Mouse (Mus musculus) hindbrain, embryonic 14.5 days (tissue): Measurements from ENCODE around the gene Arhgap28. TPM values are rescaled to one million over a fixed set of nuclear protein-coding genes. Genes with fewer than 3 reads are reported as not detected.

Experiments
- ATAC-seq: fragments of 200-750 bp; cut with Nextera tagmentation; 2 replicates; pipeline ENCODE4 v1.8.0; 2017; ENCODE audit warnings: moderate number of reproducible peaks, mild to moderate bottlenecking, moderate TSS enrichment, moderate library complexity; ENCODE audit not compliant: low FRiP score
- DNase-seq: peaks from one replicate; pipeline ENCODE4 v3.0.0-alpha.2; 2015; ENCODE audit warnings: low spot score
- H3K27ac ChIP-seq: fragments of 300-500 bp; sonication (generic); 2 replicates; pipeline ENCODE4 v1.5.1; 2014; ENCODE audit warnings: mild to moderate bottlenecking, moderate library complexity
- H3K27me3 ChIP-seq: fragments of 300-500 bp; sonication (generic); 2 replicates; pipeline ENCODE4 v1.6.1; 2014; ENCODE audit warnings: mild to moderate bottlenecking, low read length, mixed read lengths; ENCODE audit not compliant: control insufficient read depth, insufficient read depth
- H3K36me3 ChIP-seq: fragments of 300-500 bp; sonication (generic); replicated peaks from 2 replicates; pipeline ENCODE4 v1.6.1; 2014; ENCODE audit not compliant: control insufficient read depth, insufficient read depth
- H3K4me1 ChIP-seq: fragments of 300-500 bp; sonication (generic); replicated peaks from 2 replicates; pipeline ENCODE4 v1.6.1; 2014; ENCODE audit warnings: antibody characterized with exemption, low read length, mixed read lengths; ENCODE audit not compliant: control insufficient read depth, insufficient read depth
- H3K4me2 ChIP-seq: fragments of 300-500 bp; sonication (generic); replicated peaks from 2 replicates; pipeline ENCODE4 v1.6.1; 2014; ENCODE audit warnings: mild to moderate bottlenecking, moderate library complexity
- H3K4me3 ChIP-seq: fragments of 300-500 bp; sonication (generic); replicated peaks from 2 replicates; pipeline ENCODE4 v1.5.1; 2014; ENCODE audit warnings: mild to moderate bottlenecking, low read length
- H3K9ac ChIP-seq: fragments of 300-500 bp; sonication (generic); 2 replicates; pipeline ENCODE4 v1.6.1; 2014
- H3K9me3 ChIP-seq: fragments of 300-500 bp; sonication (generic); 2 replicates; pipeline ENCODE4 v1.6.1; 2016; ENCODE audit warnings: low read length; ENCODE audit not compliant: control insufficient read depth
- WGBS: fragments of 180-500 bp; shearing (Covaris S2); extraction: QIAGEN DNeasy Blood & Tissue Kit; methylation state at CpG from one replicate; pipeline ENCODE4 v1.1.7; 2014; 5-methylcytosine and 5-hydroxymethylcytosine counted together
- polyA plus RNA-seq: library from polyadenylated mRNA; unstranded; fragments of >200 nt; fragmentation: Nextera tagmentation; extraction: Ambion mirVana; gene quantifications from 2 replicates; pipeline ENCODE4 v1.2.1, GENCODE M21; 2014

The Arhgap28 gene
- polyA plus RNA-seq, 1 experiment from 2014 or later, result 12.2 TPM

DNA sequence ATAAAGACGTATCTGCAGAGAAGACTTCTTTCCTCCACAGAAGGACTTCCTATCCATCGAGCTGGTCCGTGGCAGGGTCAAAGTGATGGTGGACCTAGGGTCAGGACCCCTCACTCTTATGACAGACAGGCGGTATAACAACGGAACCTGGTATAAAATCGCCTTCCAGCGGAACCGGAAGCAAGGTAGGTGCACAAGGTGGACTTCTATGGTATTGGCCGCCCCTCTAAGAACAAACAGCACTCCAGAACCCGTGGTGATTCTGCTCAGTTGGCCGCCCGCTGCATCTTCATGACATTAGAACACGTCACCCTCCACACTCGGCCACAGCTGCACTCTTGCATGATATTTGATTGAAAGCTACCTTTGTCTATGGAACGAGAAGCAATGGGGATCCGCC is 194.7 kb downstream of the Arhgap28 start:
- Histone ChIP-seq H3K27ac (no peak overlapping the region), H3K4me3 (no peak overlapping the region), H3K36me3 (peaks cover 52% of the 10 kb centered on the region), H3K9ac (no peak overlapping the region), H3K27me3 (no peaks in the 10 kb centered on the region), H3K4me2 (no peak overlapping the region), H3K9me3 (no peaks in the 10 kb centered on the region), H3K4me1 (no peaks in the 10 kb centered on the region)
- WGBS, result 91% methylated on average over 16 of the region's 16 CpGs
- ATAC-seq (no peak), DNase-seq (no peak)
